Mouse (Mus musculus) frontal cortex, postnatal 25 days (tissue): ENCODE results near the gene Btbd9.

Experiments
- DNase-seq, 2 experiments: peaks; one replicate each; pipeline ENCODE4 v3.0.0; 2022; ENCODE audit warnings: low spot score in 2 of 2

Btbd9 gene

GRCm38 (mm10) chr17:30244651-30245307, 331.5 kb downstream of the Btbd9 start:
- no peak for DNase-seq

GRCm38 (mm10) chr17:30243540-30243939, 332.7 kb downstream of the Btbd9 start:
- no peak for DNase-seq

- DNase-seq = no peak
These were observed 333.6 kb downstream of the Btbd9 start for GRCm38 (mm10) chr17:30242647-30243046.

GRCm38 (mm10) chr17:30241720-30242322, 334.5 kb downstream of the Btbd9 start:
- DNase-seq = no peak

GRCm38 (mm10) chr17:30241061-30241460, 335.2 kb downstream of the Btbd9 start:
- no peak for DNase-seq

- DNase-seq = no peak
These were observed 335.6 kb downstream of the Btbd9 start for GRCm38 (mm10) chr17:30240659-30241058.

- no peak for DNase-seq
These were observed 336.8 kb downstream of the Btbd9 start for GRCm38 (mm10) chr17:30239458-30239857.

GRCm38 (mm10) chr17:30237600-30237999, 338.7 kb downstream of the Btbd9 start:
- no peak for DNase-seq

GRCm38 (mm10) chr17:30236611-30237010, 339.7 kb downstream of the Btbd9 start:
- DNase-seq = no peak

GRCm38 (mm10) chr17:30235380-30235779, 340.9 kb downstream of the Btbd9 start:
- no peak for DNase-seq

- no peak for DNase-seq
These were observed 343.6 kb downstream of the Btbd9 start for GRCm38 (mm10) chr17:30232698-30233097.

GRCm38 (mm10) chr17:30231483-30231882, 344.8 kb downstream of the Btbd9 start:
- no peak for DNase-seq

GRCm38 (mm10) chr17:30230428-30230827, 345.9 kb downstream of the Btbd9 start:
- no peak for DNase-seq

- no peak for DNase-seq
These were observed 347.7 kb downstream of the Btbd9 start for GRCm38 (mm10) chr17:30228439-30229215.

GRCm38 (mm10) chr17:30225030-30225740, 351.1 kb downstream of the Btbd9 start:
- no peak for DNase-seq

- no peak for DNase-seq
These were observed 353.5 kb downstream of the Btbd9 start for GRCm38 (mm10) chr17:30222837-30223236.

GRCm38 (mm10) chr17:30222361-30222760, 353.9 kb downstream of the Btbd9 start:
- DNase-seq = no peak

GRCm38 (mm10) chr17:30221677-30222076, 354.6 kb downstream of the Btbd9 start:
- no peak for DNase-seq

GRCm38 (mm10) chr17:30215741-30216140, 360.5 kb downstream of the Btbd9 start:
- no peak for DNase-seq

GRCm38 (mm10) chr17:30214393-30214792, 361.9 kb downstream of the Btbd9 start:
- peak; percentile 38 to 46 for DNase-seq

- DNase-seq = no peak
These were observed 362.9 kb downstream of the Btbd9 start for GRCm38 (mm10) chr17:30213371-30213770.

GRCm38 (mm10) chr17:30212647-30213046, 363.6 kb downstream of the Btbd9 start:
- no peak for DNase-seq
